Mouse (Mus musculus) adrenal gland (tissue): ENCODE measurements around the gene Fam43b.

Experiments used
- intact Hi-C: fragments of 180-260 bp; cut with DNase I; formaldehyde crosslinking; loops from one replicate; pipeline ENCODE4 v1.15.1; 2025

Fam43b gene

DNA sequence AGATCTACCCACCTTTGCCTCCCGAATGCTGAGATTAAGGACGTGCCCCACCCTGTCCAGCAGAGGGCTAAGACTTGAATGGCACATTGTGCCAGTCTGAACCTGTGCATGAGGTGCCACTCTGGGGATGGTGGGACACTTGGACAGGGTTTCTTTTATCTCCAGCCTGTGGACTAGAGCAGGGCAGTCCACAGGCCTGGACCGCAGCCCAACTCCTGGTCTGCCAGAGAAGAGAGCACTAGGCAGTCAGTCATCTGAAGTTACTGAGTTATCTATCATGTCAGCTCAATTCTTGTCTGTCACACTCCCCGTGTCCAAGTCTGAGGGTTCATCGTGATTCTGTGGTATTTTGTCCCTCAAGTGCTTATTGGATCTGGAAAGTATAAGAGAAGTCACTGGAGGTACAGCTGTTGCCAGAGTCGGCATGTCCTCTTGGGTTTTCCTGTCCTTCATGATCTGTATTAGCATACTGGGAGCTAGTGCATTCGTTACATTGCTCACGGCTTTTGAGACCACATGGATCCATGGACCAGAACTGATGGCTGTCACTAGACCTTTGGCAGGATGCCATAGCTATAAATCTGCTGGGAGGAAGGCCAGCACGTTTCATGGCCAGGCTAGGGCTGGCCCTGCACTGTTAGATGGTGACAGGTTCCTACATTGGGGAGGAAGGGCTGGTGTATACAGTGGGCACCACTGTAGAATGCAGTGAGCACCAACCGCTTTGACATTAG is 42.7 kb downstream of the Fam43b start:
- intact Hi-C loops = no loop called here

DNA sequence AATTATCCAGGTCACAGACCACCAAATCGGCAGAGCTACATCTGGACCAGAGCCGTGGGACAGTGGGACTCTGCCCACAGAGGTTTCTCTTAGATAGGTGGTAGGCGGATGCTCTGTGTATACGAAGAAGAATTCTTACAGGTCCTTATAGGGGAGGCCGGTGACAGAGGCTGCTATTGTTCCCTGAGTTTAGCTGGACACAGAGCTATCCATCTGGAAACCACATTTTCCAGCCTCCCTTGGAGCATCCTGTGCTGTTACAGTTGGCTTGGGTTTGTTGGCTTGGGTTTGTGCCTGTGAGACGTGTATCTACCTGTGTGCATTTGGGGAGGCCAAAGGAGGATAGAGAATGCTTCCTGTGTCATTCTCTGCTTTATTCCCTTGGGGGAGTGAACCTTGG is 43.6 kb downstream of the Fam43b start:
- intact Hi-C loops = no loop called here

DNA sequence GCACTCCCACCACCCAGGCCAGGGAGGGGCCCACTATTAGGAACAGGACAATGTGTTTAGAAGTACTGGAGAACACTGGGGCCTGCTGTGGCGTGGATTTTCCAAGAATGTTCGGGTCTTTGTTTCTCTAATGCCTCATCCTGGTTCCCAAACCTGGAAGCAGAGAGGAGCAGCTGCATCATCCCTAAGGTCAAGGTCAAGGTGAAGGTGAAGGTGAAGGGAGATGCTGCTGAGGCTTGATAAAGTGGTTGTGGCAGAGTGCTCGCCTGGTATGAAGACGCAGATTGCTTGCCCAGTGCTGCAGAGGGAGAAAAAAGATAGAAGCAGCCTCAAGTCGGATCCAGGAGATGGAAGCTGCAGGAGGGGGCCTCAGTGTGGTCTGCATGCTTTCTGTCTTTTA is 44.5 kb downstream of the Fam43b start:
- intact Hi-C loops = no loop called here

DNA sequence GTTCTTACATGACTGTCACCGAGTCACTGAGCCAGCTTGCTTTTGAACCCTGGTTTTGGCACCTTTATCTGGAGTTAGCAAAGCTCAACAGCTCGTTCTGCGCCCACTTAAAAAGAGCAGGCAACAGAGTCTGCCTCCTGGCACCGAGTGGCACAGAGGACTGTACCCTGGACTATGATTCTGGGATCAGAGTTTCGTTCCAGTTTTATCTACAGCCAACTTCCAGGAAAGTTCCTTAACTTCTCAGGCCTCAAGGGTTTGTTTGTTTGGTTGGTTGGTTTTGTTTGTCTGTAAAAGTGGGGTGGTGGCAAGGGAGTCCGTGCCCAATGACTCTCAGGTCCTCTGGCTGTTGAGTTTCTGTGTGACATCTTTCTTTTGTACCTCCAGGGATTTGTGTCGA is 47.6 kb downstream of the Fam43b start:
- intact Hi-C loops = no loop called here

DNA sequence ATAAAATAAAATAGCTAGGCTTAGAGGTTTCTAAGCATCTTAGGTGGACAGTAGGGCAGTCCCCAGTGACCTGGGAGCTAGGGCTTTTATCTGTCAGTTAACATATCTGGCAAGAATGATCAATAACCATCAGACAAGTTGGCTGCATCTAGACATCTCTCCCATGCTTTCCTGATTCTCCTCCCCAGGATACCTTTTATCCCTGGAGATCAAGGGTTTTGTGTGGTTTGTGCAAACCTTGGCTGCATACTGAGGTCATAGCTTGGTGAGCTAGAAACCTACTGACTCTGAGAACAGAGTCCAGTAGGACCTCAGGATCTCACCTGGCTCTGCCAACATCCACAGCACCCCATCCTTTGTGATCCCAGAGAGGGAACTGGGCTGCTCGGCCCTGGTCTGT is 49.0 kb downstream of the Fam43b start:
- intact Hi-C loops = no loop called here

DNA sequence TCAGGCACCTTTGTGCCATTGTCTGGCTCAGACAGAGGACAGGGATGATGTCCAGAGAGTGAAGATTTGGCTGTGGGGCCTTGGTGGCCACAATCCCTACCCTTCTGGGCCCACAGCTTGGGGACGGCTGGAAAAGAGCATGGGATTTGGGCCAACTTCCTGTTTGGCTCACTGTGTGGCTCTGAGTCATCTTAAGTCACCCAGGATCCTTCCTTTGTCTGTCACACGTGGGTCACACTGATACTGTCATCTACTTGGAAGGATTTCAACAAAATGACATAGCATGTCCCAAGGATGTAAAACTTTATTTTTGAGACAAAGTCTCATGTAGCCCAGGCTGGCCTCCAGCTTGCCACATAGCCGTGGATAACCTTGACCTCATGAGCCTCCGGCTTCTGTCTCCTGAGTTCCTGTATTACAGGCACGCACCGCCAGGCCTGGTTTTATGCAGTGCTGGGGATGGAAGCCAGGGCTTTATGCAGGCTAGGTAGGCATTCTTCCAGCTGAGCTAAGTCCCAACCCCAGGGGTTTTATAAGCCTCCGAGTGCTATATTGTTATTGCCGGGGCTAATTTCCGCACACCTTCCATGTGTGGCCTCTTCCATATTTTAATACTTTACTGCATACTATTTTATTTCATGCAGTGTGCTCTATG is 51.3 kb downstream of the Fam43b start:
- intact Hi-C loops = no loop called here
